Mouse (Mus musculus) cerebellum, adult 2 months (tissue): ENCODE measurements at regions not wholly inside any gene's neighbourhood (a gene's known extent, or its start where the extent isn't known, plus 50 kb on each side); places are given as distances from the start of the nearest gene placed in this dataset.

Source experiments
- DNase-seq, 2 experiments: peaks; one replicate each; pipeline ENCODE4 v3.0.0; 2021
- H3K27ac ChIP-seq: fragments of 200-500 bp; 2 replicates; pipeline ENCODE4 v1.5.1; 2012; ENCODE audit warnings: low read length, control low read depth, inconsistent platforms; ENCODE audit not compliant: insufficient read depth
- H3K27me3 ChIP-seq: fragments of 200-500 bp; 2 replicates; pipeline ENCODE4 v1.6.1; 2012; ENCODE audit warnings: inconsistent platforms, mild to moderate bottlenecking, low read length, moderate library complexity; ENCODE audit not compliant: control insufficient read depth, insufficient read depth
- H3K4me1 ChIP-seq: fragments of 200-500 bp; 2 replicates; pipeline ENCODE4 v1.6.1; 2011; ENCODE audit warnings: low read length; ENCODE audit not compliant: control insufficient read depth, insufficient read depth
- H3K4me3 ChIP-seq: fragments of 200-500 bp; replicated peaks from 2 replicates; pipeline ENCODE3; 2011; ENCODE audit warnings: mild to moderate bottlenecking, low read depth, low read length, control low read depth; ENCODE audit not compliant: insufficient read depth
- CTCF ChIP-seq: fragments of 200-500 bp; IDR thresholded peaks from 2 replicates; pipeline ENCODE4 v1.5.1; 2011; ENCODE audit warnings: low read depth, mild to moderate bottlenecking, control low read depth, low read length, moderate library complexity, borderline replicate concordance; ENCODE audit not compliant: insufficient read depth
- POLR2A ChIP-seq: fragments of 200-500 bp; IDR thresholded peaks from 2 replicates; pipeline ENCODE4 v1.6.1; 2011; ENCODE audit warnings: low read length, control low read depth, borderline replicate concordance; ENCODE audit not compliant: insufficient read depth
- WGBS: fragments of 180-500 bp; shearing (Covaris S2); methylation state at CpG from one replicate; pipeline ENCODE4 v1.1.7; 2018; 5-methylcytosine and 5-hydroxymethylcytosine counted together

DNA sequence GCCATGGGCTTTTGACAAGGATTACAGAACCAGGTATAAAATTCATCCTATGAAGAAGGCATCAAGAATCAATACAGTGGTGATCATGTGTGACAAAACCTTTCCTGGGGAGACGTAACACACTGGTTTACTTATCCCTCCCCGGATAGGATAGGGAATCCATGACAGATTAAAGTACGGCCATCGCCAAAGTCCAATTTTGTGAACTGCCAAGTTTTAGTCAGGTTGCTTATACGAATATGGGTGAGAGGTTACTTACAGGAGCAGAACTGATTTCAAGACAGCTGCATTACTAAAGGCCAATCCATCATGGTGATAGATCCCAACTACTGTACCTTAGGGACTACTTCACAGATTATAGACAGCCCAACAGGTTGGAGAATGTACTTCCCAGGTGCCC, 849.6 kb upstream of the Lcorl start:
- 86% methylated on average over 5 of the region's 5 CpGs for WGBS
- no peak for DNase-seq
- no peak overlapping the region for H3K27ac ChIP-seq
- no peak overlapping the region for H3K4me3 ChIP-seq
- no peaks in the 10 kb centered on the region for H3K4me1 ChIP-seq
- H3K27me3 ChIP-seq, result no peaks in the 10 kb centered on the region
- no peak for TF ChIP-seq POLR2A
- no peak for TF ChIP-seq CTCF

DNA sequence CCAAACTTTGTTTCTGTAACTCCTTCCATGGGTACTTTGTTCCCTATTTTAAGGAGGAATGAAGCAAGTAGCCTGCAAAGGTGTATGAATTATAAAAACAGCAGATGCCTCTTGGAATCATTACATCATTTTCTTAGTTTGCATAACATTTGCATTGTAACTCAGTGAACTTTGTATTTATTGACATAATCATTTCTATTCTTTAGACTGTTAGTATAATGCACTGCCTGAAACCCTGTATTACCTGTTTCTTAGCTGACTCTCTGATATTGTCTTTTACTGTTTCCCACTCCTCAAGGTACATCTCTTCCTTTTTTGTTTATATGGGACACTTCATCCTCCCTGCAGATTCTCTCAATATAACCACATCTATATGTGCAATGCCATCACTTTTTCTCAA, 820.6 kb upstream of the Lcorl start:
- H3K4me3 ChIP-seq, result no peak overlapping the region
- H3K27ac ChIP-seq, result no peak overlapping the region
- H3K27me3 ChIP-seq, result no peaks in the 10 kb centered on the region
- no peak for DNase-seq
- TF ChIP-seq CTCF (no peak), POLR2A (no peak)
- H3K4me1 ChIP-seq, result no peaks in the 10 kb centered on the region

DNA sequence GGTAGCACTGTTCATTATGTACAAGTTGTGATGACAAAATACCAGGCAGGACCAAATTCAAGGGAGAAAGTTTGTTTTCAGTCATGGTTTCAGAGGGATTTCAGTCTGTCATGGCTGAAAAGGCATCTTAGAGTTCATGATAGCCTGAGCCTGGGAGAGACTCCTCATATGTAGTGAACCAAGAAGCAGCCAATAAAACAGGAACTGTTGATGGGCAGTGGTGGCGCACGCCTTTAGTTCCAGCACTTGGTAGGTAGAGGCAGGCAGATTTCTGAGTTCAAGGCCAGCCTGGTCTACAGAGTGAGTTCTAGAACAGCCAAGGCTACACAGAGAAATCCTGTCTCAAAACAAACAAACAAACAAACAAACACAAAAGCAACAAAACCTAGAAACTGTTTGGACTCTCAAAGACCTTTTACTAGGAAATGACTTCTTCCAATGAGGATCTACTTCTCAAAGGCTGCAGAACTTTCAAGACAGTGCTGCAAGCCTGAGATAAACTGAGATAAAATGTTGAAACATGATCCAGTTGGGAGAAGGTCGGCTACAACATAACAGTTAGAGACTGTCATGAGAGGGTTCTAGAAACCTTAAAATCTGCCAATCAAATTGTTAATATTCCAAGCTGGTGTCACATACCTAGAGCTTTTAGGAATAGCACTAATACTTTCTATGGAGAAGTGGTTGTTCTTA, 817.5 kb upstream of the Lcorl start:
- no peak for DNase-seq
- H3K27ac ChIP-seq, result no peak overlapping the region
- H3K27me3 ChIP-seq, result no peaks in the 10 kb centered on the region
- H3K4me1 ChIP-seq, result no peaks in the 10 kb centered on the region
- 91% methylated on average over 3 of the region's 3 CpGs for WGBS
- TF ChIP-seq POLR2A, result no peak
- no peak for TF ChIP-seq CTCF
- no peak overlapping the region for H3K4me3 ChIP-seq

DNA sequence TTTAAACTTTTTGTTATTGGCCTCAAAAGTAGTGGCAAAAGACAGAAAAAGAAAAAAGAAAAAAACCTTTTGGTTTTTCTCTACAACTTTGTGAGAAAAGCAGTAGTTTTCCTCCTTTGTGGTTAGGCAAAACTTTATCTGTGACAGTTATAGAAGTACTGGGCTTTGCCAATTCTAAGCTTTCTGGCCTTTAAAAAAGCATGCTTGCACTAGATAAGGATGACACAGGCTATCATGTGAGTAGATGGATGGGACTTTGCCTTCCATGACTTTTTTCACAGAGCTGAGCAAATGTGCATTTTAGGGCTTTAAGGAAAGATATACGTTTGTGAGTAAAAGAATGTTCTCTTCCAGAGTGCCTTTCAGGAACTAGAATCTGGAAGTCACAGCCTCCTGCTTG, 816.0 kb upstream of the Lcorl start:
- Histone ChIP-seq H3K4me3 (no peak overlapping the region), H3K4me1 (no peaks in the 10 kb centered on the region), H3K27me3 (no peaks in the 10 kb centered on the region), H3K27ac (no peak overlapping the region)
- TF ChIP-seq CTCF (no peak), POLR2A (no peak)
- 86% methylated on average over 1 of the region's 1 CpGs for whole genome bisulfite sequencing
- no peak for DNase-seq

DNA sequence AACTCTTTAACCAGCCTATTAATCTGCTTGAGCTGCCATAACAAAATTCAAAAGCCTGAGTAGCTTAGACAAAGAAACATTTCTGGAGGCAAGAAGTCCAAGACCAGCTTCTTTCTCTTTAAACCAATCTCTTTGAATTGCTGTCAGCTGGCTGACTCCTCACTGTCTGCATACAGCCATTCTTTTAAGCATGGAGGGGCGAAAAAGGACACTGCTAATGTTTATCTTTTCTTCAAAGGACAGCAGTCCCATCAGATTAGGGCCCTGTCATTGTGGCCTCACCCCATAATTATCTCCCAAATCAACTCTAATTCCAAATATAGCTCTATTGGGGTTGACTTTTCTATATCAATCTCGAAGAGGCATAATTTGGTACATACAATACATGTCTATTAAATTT, 813.1 kb upstream of the Lcorl start:
- H3K27me3 ChIP-seq, result no peaks in the 10 kb centered on the region
- no peak for DNase-seq
- H3K27ac ChIP-seq, result no peak overlapping the region
- no peak for TF ChIP-seq POLR2A
- no peak for TF ChIP-seq CTCF
- no peak overlapping the region for H3K4me3 ChIP-seq
- no peaks in the 10 kb centered on the region for H3K4me1 ChIP-seq
- WGBS, result 76% methylated on average over 2 of the region's 2 CpGs

- WGBS, result 31% methylated on average over 3 of the region's 3 CpGs
- H3K4me1 ChIP-seq, result no peaks in the 10 kb centered on the region
- TF ChIP-seq POLR2A (no peak), CTCF (no peak)
- H3K27ac ChIP-seq, result no peak overlapping the region
- H3K4me3 ChIP-seq, result no peak overlapping the region
- H3K27me3 ChIP-seq, result no peaks in the 10 kb centered on the region
- DNase-seq, result no peak
These were observed 808.8 kb upstream of the Lcorl start for GRCm38 (mm10) chr5:46666250-46666649.

- no peaks in the 10 kb centered on the region for H3K4me1 ChIP-seq
- no peak for DNase-seq
- H3K27me3 ChIP-seq, result no peaks in the 10 kb centered on the region
- no peak overlapping the region for H3K27ac ChIP-seq
- H3K4me3 ChIP-seq, result no peak overlapping the region
- TF ChIP-seq POLR2A (no peak), CTCF (no peak)
These were observed 799.6 kb upstream of the Lcorl start for GRCm38 (mm10) chr5:46657065-46657464.

DNA sequence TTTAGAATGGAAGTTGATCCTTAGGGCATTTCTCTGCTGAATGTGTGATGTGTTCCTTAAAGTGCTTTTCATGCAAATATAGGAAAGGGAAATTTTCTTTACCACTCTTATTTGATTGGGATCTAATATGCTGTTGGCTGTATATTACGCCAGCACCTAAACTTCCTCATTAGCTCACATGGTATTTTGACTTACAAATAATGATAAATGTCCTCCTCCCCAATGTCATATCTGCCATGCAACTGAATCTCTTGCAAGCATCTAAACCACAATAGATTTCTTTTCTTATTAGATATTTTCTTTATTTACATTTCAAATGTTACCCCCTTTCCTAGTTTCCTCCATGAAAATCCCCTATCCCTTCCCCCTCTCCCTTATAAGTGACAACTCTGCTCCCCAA, 796.8 kb upstream of the Lcorl start:
- Histone ChIP-seq H3K4me3 (no peak overlapping the region), H3K27me3 (no peaks in the 10 kb centered on the region), H3K4me1 (no peaks in the 10 kb centered on the region), H3K27ac (no peak overlapping the region)
- WGBS, result 96% methylated on average over 1 of the region's 1 CpGs
- TF ChIP-seq CTCF (no peak), POLR2A (no peak)
- no peak for DNase-seq
